Mouse (Mus musculus): ENCODE measurements around the gene Fgfrl1.

DNA sequence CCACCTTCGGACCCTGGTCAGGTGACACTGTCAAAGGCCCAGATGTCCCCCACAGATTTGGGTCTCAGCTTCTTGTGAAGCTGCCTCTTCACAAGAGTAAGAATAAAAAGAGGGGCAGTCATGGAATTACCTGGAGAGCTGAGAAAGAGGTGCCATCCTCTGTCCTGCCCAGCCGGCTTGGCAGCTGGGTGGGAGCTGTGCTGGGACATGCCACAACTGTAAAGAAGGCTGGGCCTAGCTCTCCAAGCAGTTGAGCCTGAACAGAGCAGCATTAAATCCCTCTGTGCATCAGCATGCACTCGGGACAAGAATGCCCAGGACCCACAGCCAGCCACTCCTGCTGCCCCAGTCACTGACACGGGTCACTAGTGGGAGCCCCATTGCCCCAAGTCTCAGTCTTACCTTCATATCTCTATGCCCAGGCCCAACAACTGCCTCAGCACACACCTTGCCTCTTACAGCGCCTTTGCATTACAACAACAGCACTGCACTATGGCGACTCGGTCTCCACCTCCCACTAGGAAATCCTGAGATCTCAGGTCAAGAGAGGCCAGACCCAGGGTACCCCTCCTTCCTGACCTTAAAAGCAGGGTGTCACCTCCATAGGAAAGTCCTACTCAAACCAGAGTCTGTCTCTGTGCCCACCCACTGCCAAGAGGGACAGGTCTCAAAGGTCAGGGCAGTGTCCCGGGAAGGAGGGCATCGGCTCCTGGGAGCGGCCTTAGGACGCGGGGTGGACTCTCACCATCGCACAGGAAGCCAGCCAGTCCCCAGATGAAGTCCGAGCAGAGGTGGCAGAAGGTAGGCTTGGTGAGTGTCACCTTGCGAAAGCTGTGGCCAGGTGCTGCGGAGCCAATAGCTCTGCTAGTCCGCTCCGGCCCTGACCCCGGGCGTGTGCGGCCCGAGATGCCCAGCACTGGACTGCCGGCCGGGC, 32.2 kb upstream of the Fgfrl1 start, which contains the start of gene Idua:
- no peak for TF ChIP-seq CTCF (IDR thresholded peaks at IDR 0.05; ENCODE audit: extremely low read depth, insufficient read depth, low read length)
- TF ChIP-seq POLR2A (IDR thresholded peaks at IDR 0.05; ENCODE audit: extremely low read depth, insufficient read depth, low read length): no peak
